Mouse (Mus musculus): ENCODE data around the gene Trpv6. TPM values are rescaled to one million over a fixed set of nuclear protein-coding genes. Genes with fewer than 3 reads are reported as not detected.

The Trpv6 gene
- polyA plus RNA-seq, 1 experiment from 2014 or later = 2.3 TPM

Other genes with a start within 250 kb of the Trpv6 start
- 0.50 TPM in 1 of 2 replicates, not detected in the other for gene Gm5771, start 244.0 kb downstream of the Trpv6 start, polyA plus RNA-seq (2015; fragmentation: Nextera tagmentation; extraction: Ambion mirVana)
- gene Gm10334, start 190.3 kb downstream of the Trpv6 start, polyA plus RNA-seq (2015; fragmentation: Nextera tagmentation; extraction: Ambion mirVana) = 0.29 TPM in 1 of 2 replicates, not detected in the other
- gene Prss1, start 177.5 kb downstream of the Trpv6 start, polyA plus RNA-seq (2015; fragmentation: Nextera tagmentation; extraction: Ambion mirVana) = 2.0 TPM in 1 of 2 replicates, not detected in the other
- gene Prss2, start 114.6 kb downstream of the Trpv6 start, polyA plus RNA-seq (2015; fragmentation: Nextera tagmentation; extraction: Ambion mirVana) = 0.54 TPM in 1 of 2 replicates, not detected in the other
- gene Ephb6, start 30.9 kb downstream of the Trpv6 start, polyA plus RNA-seq (2015; fragmentation: Nextera tagmentation; extraction: Ambion mirVana) = 10.4 and 14.5 TPM in 2 replicates
- gene Trpv5, start 44.4 kb upstream of the Trpv6 start, polyA plus RNA-seq (2015; fragmentation: Nextera tagmentation; extraction: Ambion mirVana) = not detected in 2 replicates
- gene Llcfc1, start 48.0 kb upstream of the Trpv6 start, polyA plus RNA-seq (2015; fragmentation: Nextera tagmentation; extraction: Ambion mirVana) = not detected in 2 replicates
- gene Kel, start 67.9 kb upstream of the Trpv6 start, polyA plus RNA-seq (2015; fragmentation: Nextera tagmentation; extraction: Ambion mirVana) = 2.7 and 3.3 TPM in 2 replicates
- gene Olfr459, start 138.8 kb upstream of the Trpv6 start, polyA plus RNA-seq (2015; fragmentation: Nextera tagmentation; extraction: Ambion mirVana) = not detected in 2 replicates
- not detected in 2 replicates for gene Pip, start 211.1 kb upstream of the Trpv6 start, polyA plus RNA-seq (2015; fragmentation: Nextera tagmentation; extraction: Ambion mirVana)
- gene Sval2, start 216.6 kb upstream of the Trpv6 start, polyA plus RNA-seq (2015; fragmentation: Nextera tagmentation; extraction: Ambion mirVana) = not detected in 2 replicates

Measured in lung, embryonic 15.5 days (tissue).